Mouse (Mus musculus): Measurements from ENCODE around the gene Ddx58. TPM values are rescaled to one million over a fixed set of nuclear protein-coding genes. Genes with fewer than 3 reads are reported as not detected.

Gene Ddx58
- polyA plus RNA-seq, 2 experiments: 2.4 to 3.1 TPM

GRCm38 (mm10) chr4:40217910-40218309 lies 21.7 kb downstream of the Ddx58 start:
- DNase-seq (ENCODE audit: low read depth in 3 of 3, low spot score in 3 of 3) (no peak), ATAC-seq (ENCODE audit: insufficient read depth) (no peak)
- Histone ChIP-seq H3K9ac (replicated peaks) (no peak overlapping the region), H3K36me3 (replicated peaks; ENCODE audit: control insufficient read depth, insufficient read depth, low read depth) (no peaks in the 10 kb centered on the region), H3K27me3 (ENCODE audit: control insufficient read depth, insufficient read depth, low read length) (no peaks in the 10 kb centered on the region), H3K4me2 (ENCODE audit: low read depth) (no peak overlapping the region), H3K9me3 (ENCODE audit: control insufficient read depth, low read length) (no peaks in the 10 kb centered on the region), H3K4me1 (replicated peaks; ENCODE audit: control insufficient read depth in 2 of 2, insufficient read depth in 2 of 2, low read length in 1 of 2) (no peaks in the 10 kb centered on the region), H3K27ac (no peak overlapping the region), H3K4me3 (ENCODE audit: insufficient read depth in 1 of 2, low read depth in 2 of 2, low read length in 2 of 2) (no peak overlapping the region)
- TF ChIP-seq CTCF (IDR thresholded peaks at IDR 0.05; ENCODE audit: low read depth): no peak; the same call in 1 of the 2 replicates
- no peak for TF ChIP-seq EP300 (IDR thresholded peaks at IDR 0.05; ENCODE audit: low read depth)
- WGBS (ENCODE audit: insufficient replicate concordance): 46% methylated on average over 3 of the region's 3 CpGs

GRCm38 (mm10) chr4:40212177-40212576 lies 27.5 kb downstream of the Ddx58 start:
- Histone ChIP-seq H3K4me2 (ENCODE audit: low read depth) (no peak overlapping the region), H3K27ac (no peak overlapping the region), H3K27me3 (ENCODE audit: control insufficient read depth, insufficient read depth, low read length) (no peaks in the 10 kb centered on the region), H3K9me3 (ENCODE audit: control insufficient read depth, low read length) (no peaks in the 10 kb centered on the region), H3K4me3 (ENCODE audit: insufficient read depth in 1 of 2, low read depth in 2 of 2, low read length in 2 of 2) (no peak overlapping the region), H3K4me1 (replicated peaks; ENCODE audit: control insufficient read depth in 2 of 2, insufficient read depth in 2 of 2, low read length in 1 of 2) (no peaks in the 10 kb centered on the region), H3K9ac (replicated peaks) (no peak overlapping the region), H3K36me3 (replicated peaks; ENCODE audit: control insufficient read depth, insufficient read depth, low read depth) (no peaks in the 10 kb centered on the region)
- ATAC-seq (ENCODE audit: insufficient read depth): no peak
- WGBS (ENCODE audit: insufficient replicate concordance): 54% methylated on average over 4 of the region's 6 CpGs
- DNase-seq (ENCODE audit: low read depth in 3 of 3, low spot score in 3 of 3): no peak
- TF ChIP-seq EP300 (IDR thresholded peaks at IDR 0.05; ENCODE audit: low read depth) (no peak), CTCF (IDR thresholded peaks at IDR 0.05; ENCODE audit: low read depth) (no peak)

- Histone ChIP-seq H3K4me1 (replicated peaks; ENCODE audit: control insufficient read depth in 2 of 2, insufficient read depth in 2 of 2, low read length in 1 of 2) (no peaks in the 10 kb centered on the region), H3K27ac (no peak overlapping the region), H3K4me2 (ENCODE audit: low read depth) (no peak overlapping the region), H3K36me3 (replicated peaks; ENCODE audit: control insufficient read depth, insufficient read depth, low read depth) (no peaks in the 10 kb centered on the region), H3K9ac (replicated peaks) (no peak overlapping the region), H3K9me3 (ENCODE audit: control insufficient read depth, low read length) (no peaks in the 10 kb centered on the region), H3K27me3 (ENCODE audit: control insufficient read depth, insufficient read depth, low read length) (no peaks in the 10 kb centered on the region), H3K4me3 (ENCODE audit: insufficient read depth in 1 of 2, low read depth in 2 of 2, low read length in 2 of 2) (no peak overlapping the region)
- TF ChIP-seq EP300 (IDR thresholded peaks at IDR 0.05; ENCODE audit: low read depth): no peak
- TF ChIP-seq CTCF (IDR thresholded peaks at IDR 0.05; ENCODE audit: low read depth): no peak
- no peak for DNase-seq (ENCODE audit: low read depth in 3 of 3, low spot score in 3 of 3)
- WGBS (ENCODE audit: insufficient replicate concordance): 68% methylated on average over 5 of the region's 5 CpGs
- no peak for ATAC-seq (ENCODE audit: insufficient read depth)
These were observed 31.9 kb downstream of the Ddx58 start for GRCm38 (mm10) chr4:40207701-40208100.

- no peaks in the 10 kb centered on the region for H3K4me1 ChIP-seq (replicated peaks; ENCODE audit: control insufficient read depth in 2 of 2, insufficient read depth in 2 of 2, low read length in 1 of 2)
- no peaks in the 10 kb centered on the region for H3K36me3 ChIP-seq (replicated peaks; ENCODE audit: control insufficient read depth, insufficient read depth, low read depth)
- no peak overlapping the region for H3K9ac ChIP-seq (replicated peaks)
- no peak for ATAC-seq (ENCODE audit: insufficient read depth)
- no peaks in the 10 kb centered on the region for H3K9me3 ChIP-seq (ENCODE audit: control insufficient read depth, low read length)
- H3K27ac ChIP-seq: no peak overlapping the region
- 80% methylated on average over 22 of the region's 22 CpGs for WGBS (ENCODE audit: insufficient replicate concordance)
- no peak for TF ChIP-seq EP300 (IDR thresholded peaks at IDR 0.05; ENCODE audit: low read depth)
- no peak for TF ChIP-seq CTCF (IDR thresholded peaks at IDR 0.05; ENCODE audit: low read depth)
- no peak overlapping the region for H3K4me2 ChIP-seq (ENCODE audit: low read depth)
- no peak overlapping the region for H3K4me3 ChIP-seq (ENCODE audit: insufficient read depth in 1 of 2, low read depth in 2 of 2, low read length in 2 of 2)
- H3K27me3 ChIP-seq (ENCODE audit: control insufficient read depth, insufficient read depth, low read length): no peaks in the 10 kb centered on the region
- no peak for DNase-seq (ENCODE audit: low read depth in 3 of 3, low spot score in 3 of 3)
These were observed 34.3 kb downstream of the Ddx58 start for GRCm38 (mm10) chr4:40205231-40205903.

GRCm38 (mm10) chr4:40204374-40204773 lies 35.3 kb downstream of the Ddx58 start:
- Histone ChIP-seq H3K4me2 (ENCODE audit: low read depth) (no peak overlapping the region), H3K9ac (replicated peaks) (no peak overlapping the region), H3K27ac (no peak overlapping the region), H3K36me3 (replicated peaks; ENCODE audit: control insufficient read depth, insufficient read depth, low read depth) (no peaks in the 10 kb centered on the region), H3K27me3 (ENCODE audit: control insufficient read depth, insufficient read depth, low read length) (no peaks in the 10 kb centered on the region), H3K4me1 (replicated peaks; ENCODE audit: control insufficient read depth in 2 of 2, insufficient read depth in 2 of 2, low read length in 1 of 2) (no peaks in the 10 kb centered on the region), H3K9me3 (ENCODE audit: control insufficient read depth, low read length) (no peaks in the 10 kb centered on the region), H3K4me3 (ENCODE audit: insufficient read depth in 1 of 2, low read depth in 2 of 2, low read length in 2 of 2) (no peak overlapping the region)
- 65% methylated on average over 3 of the region's 3 CpGs for WGBS (ENCODE audit: insufficient replicate concordance)
- ATAC-seq (ENCODE audit: insufficient read depth) (no peak), DNase-seq (ENCODE audit: low read depth in 3 of 3, low spot score in 3 of 3) (no peak)
- TF ChIP-seq CTCF (IDR thresholded peaks at IDR 0.05; ENCODE audit: low read depth) (no peak), EP300 (IDR thresholded peaks at IDR 0.05; ENCODE audit: low read depth) (no peak)
